Mouse (Mus musculus) left cerebral cortex, adult 11 months (tissue): ENCODE data around the gene March1.
A peak's percentile ranks its signal among the peaks of the same experiment; 100 is the strongest.
"Not testable (repeated sequence)": the region's sequence is repeated elsewhere in the genome, so short reads cannot be mapped to it uniquely, and the experiment has no call there.

Source experiments
- DNase-seq: peaks from one replicate; pipeline ENCODE4 v3.0.0; 2022; ENCODE audit warnings: low spot score

March1 gene

GRCm38 (mm10) chr8:66323045-66323807 lies 705.5 kb downstream of the March1 start:
- DNase-seq = peak; percentile 22

- no peak for DNase-seq
Measured at GRCm38 (mm10) chr8:66326396-66326795, 708.7 kb downstream of the March1 start.

- DNase-seq = no peak
Measured at GRCm38 (mm10) chr8:66332206-66332605, 714.5 kb downstream of the March1 start.

GRCm38 (mm10) chr8:66334265-66334664 lies 716.6 kb downstream of the March1 start:
- DNase-seq = no peak

- DNase-seq = no peak
Measured at GRCm38 (mm10) chr8:66339551-66339950, 721.9 kb downstream of the March1 start.

- DNase-seq = no peak
Measured at GRCm38 (mm10) chr8:66342928-66343327, 725.2 kb downstream of the March1 start.

GRCm38 (mm10) chr8:66362882-66363801 lies 745.4 kb downstream of the March1 start:
- no peak for DNase-seq

GRCm38 (mm10) chr8:66383694-66384373 lies 766.1 kb downstream of the March1 start:
- DNase-seq = no peak

GRCm38 (mm10) chr8:66386008-66386407 lies 768.3 kb downstream of the March1 start:
- no peak for DNase-seq

GRCm38 (mm10) chr8:66388693-66389092 lies 771.0 kb downstream of the March1 start:
- no peak for DNase-seq

- DNase-seq = peak; percentile 18
Measured at GRCm38 (mm10) chr8:66391554-66391953, 773.9 kb downstream of the March1 start.

- no peak for DNase-seq
Measured at GRCm38 (mm10) chr8:66392900-66393299, 775.2 kb downstream of the March1 start.

- no peak for DNase-seq
Measured at GRCm38 (mm10) chr8:66394148-66394547, 776.4 kb downstream of the March1 start.

GRCm38 (mm10) chr8:66397811-66398210 lies 780.1 kb downstream of the March1 start:
- DNase-seq = no peak

- no peak for DNase-seq
Measured at GRCm38 (mm10) chr8:66400050-66400449, 782.4 kb downstream of the March1 start.

GRCm38 (mm10) chr8:66404711-66405414 lies 787.2 kb downstream of the March1 start:
- DNase-seq = no peak

- DNase-seq = not testable (repeated sequence)
Measured at GRCm38 (mm10) chr8:66405796-66406195, 788.1 kb downstream of the March1 start.

- DNase-seq = no peak
Measured at GRCm38 (mm10) chr8:66406596-66407361, 789.1 kb downstream of the March1 start.

GRCm38 (mm10) chr8:66410080-66410615 lies 792.4 kb downstream of the March1 start:
- no peak for DNase-seq

GRCm38 (mm10) chr8:66413101-66413500 lies 795.4 kb downstream of the March1 start:
- DNase-seq = no peak

GRCm38 (mm10) chr8:66415234-66415633 lies 797.5 kb downstream of the March1 start:
- DNase-seq = no peak
